Mouse (Mus musculus) erythroid progenitor cell, adult 5-6 weeks (primary cell): ENCODE data around the gene Nup85. TPM values are rescaled to one million over a fixed set of nuclear protein-coding genes. Genes with fewer than 3 reads are reported as not detected.

Source experiments
- ATAC-seq: replicated peaks from 2 replicates; pipeline ENCODE4 v1.8.0; 2016; ENCODE audit warnings: moderate number of reproducible peaks, mild to moderate bottlenecking, moderate TSS enrichment, inconsistent platforms; ENCODE audit not compliant: poor library complexity, low FRiP score, severe bottlenecking
- total RNA-seq, 2 experiments: library from RNA; stranded (forward) in 1 of 2; stranded (reverse) in 1 of 2; fragments of 150-400 nt in 1 of 2; fragments of 186-747, 209-891 nt in 1 of 2; gene quantifications; 2 replicates each; pipeline versions ENCODE4 v1.2.3 to v1.2.4; 2015 to 2017; ENCODE audit warnings: low replicate concordance in 2 of 2

Gene Nup85
- total RNA-seq, 2 experiments from 2014 or later = 133 to 141 TPM

DNA sequence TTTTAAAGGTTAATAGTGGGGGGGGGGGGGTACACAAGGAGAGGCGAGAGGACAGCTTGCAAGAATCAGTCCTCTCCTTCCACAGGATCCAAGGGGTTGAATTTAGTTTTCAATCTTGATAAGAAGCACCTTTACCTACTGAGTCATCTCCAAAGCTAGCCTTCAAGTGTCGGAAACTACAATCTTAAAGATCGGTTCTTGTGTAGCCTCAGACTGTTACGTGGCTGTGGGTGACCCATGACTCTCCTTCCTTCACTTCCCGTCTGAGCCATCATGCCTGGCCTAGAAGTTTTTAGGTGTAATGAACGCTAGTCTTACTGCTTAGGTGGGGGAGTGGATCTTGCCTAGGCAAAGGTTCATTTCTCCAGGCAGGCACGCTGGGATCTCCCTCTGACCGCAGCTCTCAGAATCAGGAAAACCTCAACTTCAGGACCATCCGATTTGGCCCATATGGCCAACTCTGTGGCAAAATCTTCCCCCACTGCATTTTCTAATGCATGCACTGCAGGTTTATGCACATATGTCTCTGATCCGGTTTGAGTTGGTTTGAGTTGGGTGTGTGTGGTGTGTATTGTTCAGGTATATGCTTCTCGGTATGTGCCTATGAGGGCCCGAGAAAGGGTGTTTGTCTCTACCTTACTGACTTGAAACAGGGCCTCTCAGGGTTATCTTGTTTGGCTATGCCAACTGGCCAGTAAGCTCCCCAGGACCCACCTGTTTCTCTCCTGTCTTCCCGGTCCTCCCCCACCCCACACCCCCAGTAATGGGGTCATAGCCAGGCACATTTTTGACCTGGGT is 65.7 kb downstream of the Nup85 start:
- ATAC-seq = no peak

DNA sequence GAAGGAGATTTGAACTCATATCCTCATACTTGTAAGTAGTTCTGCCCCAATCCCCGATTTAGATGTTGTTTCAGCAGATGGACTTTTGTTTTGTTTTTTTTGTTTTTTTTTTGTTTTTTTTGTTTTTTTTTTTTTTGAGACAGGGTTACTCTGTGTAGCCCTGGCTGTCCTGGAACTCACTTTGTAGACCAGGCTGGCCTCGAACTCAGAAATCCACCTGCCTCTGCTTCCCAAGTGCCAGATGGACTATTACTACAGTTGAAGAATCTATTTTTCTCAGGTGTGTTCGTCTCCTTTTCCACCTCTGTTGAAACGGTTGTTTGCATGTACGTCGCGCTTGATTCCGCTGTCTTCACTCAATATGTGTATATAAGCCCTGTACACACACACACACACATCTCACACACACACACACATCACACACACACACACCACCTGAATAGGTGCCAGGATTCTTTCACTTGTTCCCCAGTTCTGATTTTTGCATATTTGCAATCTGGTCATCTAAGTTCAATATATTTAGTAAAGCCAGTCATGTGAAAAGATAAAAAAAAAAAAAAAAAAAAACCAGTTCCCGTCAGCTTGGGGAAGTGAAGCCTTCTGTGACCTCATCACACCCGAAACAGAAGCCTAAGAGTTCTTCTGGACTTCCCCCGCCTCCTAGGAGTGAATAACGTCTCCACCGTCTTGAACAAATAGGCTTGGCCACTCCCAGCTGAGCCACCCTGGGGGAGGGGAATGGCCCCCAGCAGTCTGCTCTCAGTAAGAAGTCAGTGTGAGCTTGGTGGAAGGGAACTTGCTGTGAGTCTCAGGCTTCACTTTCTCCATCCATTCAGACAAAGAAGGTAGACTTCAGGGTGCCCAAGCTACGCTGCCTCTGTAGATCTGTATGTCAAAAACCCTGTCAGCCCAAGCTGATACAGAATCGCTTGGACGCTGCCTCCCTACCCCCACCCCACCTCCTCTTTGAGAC is 66.6 kb downstream of the Nup85 start:
- ATAC-seq = no peak

DNA sequence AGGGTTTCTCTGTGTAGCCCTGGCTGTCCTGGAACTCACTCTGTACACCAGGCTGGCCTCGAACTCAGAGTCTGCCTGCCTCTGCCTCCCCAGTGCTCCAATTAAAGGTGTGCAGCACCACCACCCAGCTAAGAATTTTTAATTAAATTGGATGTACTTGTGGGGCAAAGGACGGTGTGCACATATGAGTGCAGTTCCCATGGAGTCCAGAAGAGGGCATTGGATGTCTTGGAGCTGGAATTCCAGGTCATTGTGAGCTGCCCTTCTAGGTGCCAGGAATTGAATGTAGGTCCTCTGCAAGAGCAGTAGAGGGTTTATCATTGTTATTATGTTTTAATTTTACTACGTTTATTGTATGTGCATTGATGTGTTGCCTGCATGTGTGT is 67.3 kb downstream of the Nup85 start:
- no peak for ATAC-seq

DNA sequence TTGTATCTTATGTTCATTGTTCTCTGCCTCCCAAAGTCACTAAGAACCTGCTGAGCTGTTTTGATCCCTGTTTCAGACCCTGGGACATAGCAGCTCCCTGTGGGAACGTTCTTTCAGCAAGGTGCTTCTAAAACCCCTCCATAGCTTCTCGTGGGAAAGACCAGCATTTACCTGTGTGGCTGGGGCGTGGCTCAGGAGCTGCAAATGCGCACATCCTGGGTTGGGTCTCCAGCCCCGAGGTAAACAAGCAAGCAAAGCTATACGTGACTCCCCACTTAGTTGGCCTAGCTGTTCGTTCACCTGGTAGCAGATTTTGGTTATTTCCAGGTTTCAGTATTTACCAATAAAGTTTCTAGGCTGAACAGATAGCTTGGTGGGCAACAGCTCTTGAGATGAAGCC is 68.0 kb downstream of the Nup85 start:
- ATAC-seq = no peak

DNA sequence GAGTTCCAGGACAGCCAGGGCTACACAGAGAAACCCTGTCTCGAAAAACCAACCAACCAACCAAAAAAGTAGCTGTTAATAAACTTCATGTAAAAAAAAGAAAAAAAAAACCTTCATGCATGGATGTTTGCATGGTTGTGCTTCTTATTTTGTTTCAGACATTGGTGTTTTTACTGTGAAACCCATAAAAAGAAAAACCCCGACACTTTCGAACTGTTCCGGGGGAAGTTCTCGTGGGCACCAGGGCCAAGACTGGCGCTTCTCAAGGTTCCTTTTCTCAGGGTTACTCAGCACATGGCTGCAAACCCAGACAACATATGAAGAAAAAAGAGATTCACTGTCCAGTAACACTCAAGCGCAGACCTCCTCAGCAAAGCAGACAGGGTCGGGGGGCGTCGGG is 68.6 kb downstream of the Nup85 start:
- no peak for ATAC-seq

Other genes starting within 250 kb of the Nup85 start
- not detected in 2 replicates for gene Ush1g, start 242.4 kb upstream of the Nup85 start, total RNA-seq (2015; ENCODE audit: low replicate concordance)
- not detected in 2 replicates for gene Ush1g, start 242.4 kb upstream of the Nup85 start, total RNA-seq (2017; ENCODE audit: low replicate concordance)
- gene Otop3, start 229.7 kb upstream of the Nup85 start, total RNA-seq (2015; ENCODE audit: low replicate concordance) = not detected in 2 replicates
- not detected in 2 replicates for gene Otop3, start 229.7 kb upstream of the Nup85 start, total RNA-seq (2017; ENCODE audit: low replicate concordance)
- not detected in 2 replicates for gene Hid1, start 196.7 kb upstream of the Nup85 start, total RNA-seq (2015; ENCODE audit: low replicate concordance)
- not detected in 2 replicates for gene Hid1, start 196.7 kb upstream of the Nup85 start, total RNA-seq (2017; ENCODE audit: low replicate concordance)
- gene Cdr2l, start 182.5 kb upstream of the Nup85 start, total RNA-seq (2015; ENCODE audit: low replicate concordance) = not detected in 2 replicates
- not detected in 2 replicates for gene Cdr2l, start 182.5 kb upstream of the Nup85 start, total RNA-seq (2017; ENCODE audit: low replicate concordance)
- 12.6 and 24.1 TPM in 2 replicates for gene Mrpl58, start 160.7 kb upstream of the Nup85 start, total RNA-seq (2015; ENCODE audit: low replicate concordance)
- 16.6 and 30.3 TPM in 2 replicates for gene Mrpl58, start 160.7 kb upstream of the Nup85 start, total RNA-seq (2017; ENCODE audit: low replicate concordance)
- 520 and 620 TPM in 2 replicates for gene Atp5h, start 144.5 kb upstream of the Nup85 start, total RNA-seq (2015; ENCODE audit: low replicate concordance)
- 410 and 415 TPM in 2 replicates for gene Atp5h, start 144.5 kb upstream of the Nup85 start, total RNA-seq (2017; ENCODE audit: low replicate concordance)
- 4.2 and 14.1 TPM in 2 replicates for gene Kctd2, start 144.3 kb upstream of the Nup85 start, total RNA-seq (2015; ENCODE audit: low replicate concordance)
- gene Kctd2, start 144.3 kb upstream of the Nup85 start, total RNA-seq (2017; ENCODE audit: low replicate concordance) = 8.3 and 16.9 TPM in 2 replicates
- not detected in 2 replicates for gene Trim80, start 123.9 kb upstream of the Nup85 start, total RNA-seq (2015; ENCODE audit: low replicate concordance)
- not detected in 2 replicates for gene Trim80, start 123.9 kb upstream of the Nup85 start, total RNA-seq (2017; ENCODE audit: low replicate concordance)
- gene Slc16a5, start 102.0 kb upstream of the Nup85 start, total RNA-seq (2015; ENCODE audit: low replicate concordance) = not detected in 2 replicates
- gene Slc16a5, start 102.0 kb upstream of the Nup85 start, total RNA-seq (2017; ENCODE audit: low replicate concordance) = 1.0 TPM in 1 of 2 replicates, not detected in the other
- 1.8 TPM in 1 of 2 replicates, not detected in the other for gene Armc7, start 88.8 kb upstream of the Nup85 start, total RNA-seq (2015; ENCODE audit: low replicate concordance)
- 2.7 TPM in 2 replicates for gene Armc7, start 88.8 kb upstream of the Nup85 start, total RNA-seq (2017; ENCODE audit: low replicate concordance)
- gene Nt5c, start 72.6 kb upstream of the Nup85 start, total RNA-seq (2015; ENCODE audit: low replicate concordance) = 13.0 and 22.3 TPM in 2 replicates
- 9.8 and 37.2 TPM in 2 replicates for gene Nt5c, start 72.6 kb upstream of the Nup85 start, total RNA-seq (2017; ENCODE audit: low replicate concordance)
- 168 and 177 TPM in 2 replicates for gene Jpt1, start 50.0 kb upstream of the Nup85 start, total RNA-seq (2015; ENCODE audit: low replicate concordance)
- 225 and 235 TPM in 2 replicates for gene Jpt1, start 50.0 kb upstream of the Nup85 start, total RNA-seq (2017; ENCODE audit: low replicate concordance)
- 450 and 609 TPM in 2 replicates for gene Sumo2, start 28.2 kb upstream of the Nup85 start, total RNA-seq (2015; ENCODE audit: low replicate concordance)
- gene Sumo2, start 28.2 kb upstream of the Nup85 start, total RNA-seq (2017; ENCODE audit: low replicate concordance) = 286 and 389 TPM in 2 replicates
- gene Mrps7, start 39.5 kb downstream of the Nup85 start, total RNA-seq (2015; ENCODE audit: low replicate concordance) = 10.1 and 22.2 TPM in 2 replicates
- 5.1 and 12.3 TPM in 2 replicates for gene Mrps7, start 39.5 kb downstream of the Nup85 start, total RNA-seq (2017; ENCODE audit: low replicate concordance)
- gene Gga3, start 39.6 kb downstream of the Nup85 start, total RNA-seq (2015; ENCODE audit: low replicate concordance) = 18.0 and 20.9 TPM in 2 replicates
- 20.7 and 33.2 TPM in 2 replicates for gene Gga3, start 39.6 kb downstream of the Nup85 start, total RNA-seq (2017; ENCODE audit: low replicate concordance)
- gene Mif4gd, start 48.5 kb downstream of the Nup85 start, total RNA-seq (2015; ENCODE audit: low replicate concordance) = 62.3 and 66.7 TPM in 2 replicates
- gene Mif4gd, start 48.5 kb downstream of the Nup85 start, total RNA-seq (2017; ENCODE audit: low replicate concordance) = 36.5 and 69.8 TPM in 2 replicates
- gene Slc25a19, start 63.9 kb downstream of the Nup85 start, total RNA-seq (2015; ENCODE audit: low replicate concordance) = 3.2 and 7.1 TPM in 2 replicates
- gene Slc25a19, start 63.9 kb downstream of the Nup85 start, total RNA-seq (2017; ENCODE audit: low replicate concordance) = 2.0 and 6.4 TPM in 2 replicates
- gene Grb2, start 144.2 kb downstream of the Nup85 start, total RNA-seq (2015; ENCODE audit: low replicate concordance) = 36.8 and 49.5 TPM in 2 replicates
- gene Grb2, start 144.2 kb downstream of the Nup85 start, total RNA-seq (2017; ENCODE audit: low replicate concordance) = 10.1 and 29.1 TPM in 2 replicates
- gene Tmem94, start 201.0 kb downstream of the Nup85 start, total RNA-seq (2015; ENCODE audit: low replicate concordance) = 32.1 and 36.9 TPM in 2 replicates
- gene Tmem94, start 201.0 kb downstream of the Nup85 start, total RNA-seq (2017; ENCODE audit: low replicate concordance) = 35.2 and 35.3 TPM in 2 replicates
- 6.7 and 13.0 TPM in 2 replicates for gene Caskin2, start 249.2 kb downstream of the Nup85 start, total RNA-seq (2015; ENCODE audit: low replicate concordance)
- gene Caskin2, start 249.2 kb downstream of the Nup85 start, total RNA-seq (2017; ENCODE audit: low replicate concordance) = 5.6 and 6.0 TPM in 2 replicates